Mouse (Mus musculus) effector memory CD4-positive, alpha-beta T cell, adult 5 months (primary cell): ENCODE data around the gene Sept9. TPM values are rescaled to one million over a fixed set of nuclear protein-coding genes. Genes with fewer than 3 reads are reported as not detected.

Source experiments
- polyA plus RNA-seq: library from polyadenylated mRNA; unstranded; fragments of 100-300 nt; shearing (Covaris generic); gene quantifications from one replicate; pipeline ENCODE4 v1.2.1, GENCODE M21; 2017

Gene Sept9
- polyA plus RNA-seq = 213 TPM

DNA sequence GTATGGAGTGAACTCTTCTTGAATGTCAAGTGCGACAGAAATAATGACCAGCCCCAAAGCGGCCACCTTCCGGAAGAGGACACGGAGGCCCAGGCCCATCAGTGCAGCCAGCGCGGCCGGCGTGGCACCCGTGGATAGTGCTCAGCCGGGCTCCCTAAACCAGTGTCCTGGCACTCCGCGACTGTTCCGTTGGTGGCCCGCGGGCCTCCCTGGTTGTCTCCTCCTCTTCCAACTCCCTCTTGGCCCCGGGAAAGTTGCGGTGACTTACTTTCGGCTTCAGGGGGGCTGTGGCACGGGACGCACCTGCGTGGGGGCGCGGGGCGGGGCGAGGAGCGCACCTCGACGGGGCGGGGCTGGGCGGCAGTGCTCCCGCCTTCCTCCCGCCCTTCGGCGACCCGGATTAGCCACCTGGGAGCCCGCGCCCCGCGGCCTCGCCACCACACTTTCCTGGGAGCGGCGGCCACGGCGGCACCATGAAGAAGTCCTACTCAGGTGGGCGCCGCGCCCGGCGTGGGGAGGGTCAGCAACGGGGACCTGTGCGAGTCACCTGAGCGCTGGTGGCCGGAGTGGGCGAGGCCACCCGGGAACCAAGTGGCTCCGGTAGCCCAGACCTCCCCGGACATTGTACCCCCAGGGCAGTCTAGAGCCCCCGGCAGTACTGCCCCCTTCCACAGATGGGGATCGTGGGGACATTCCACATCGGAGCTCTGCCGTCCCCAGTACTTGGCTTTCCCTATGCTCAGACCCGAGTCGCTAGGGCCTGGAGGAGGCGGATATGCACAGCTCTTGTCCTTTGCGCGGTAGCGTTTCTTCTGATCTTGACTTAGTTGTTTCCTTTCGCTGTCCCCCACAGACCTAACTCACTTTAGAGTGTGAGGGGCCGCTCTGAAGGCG is at the start of gene Sept9:
TSS of gene Sept9 (plus strand) at position 380 of the 894 bp plus-strand sequence.

Other genes with a start within 250 kb of the Sept9 start
- gene Sec14l1, start 84.5 kb upstream of the Sept9 start, polyA plus RNA-seq = 45.3 TPM